ENCODE assay signal across 9 mouse cellular contexts in genomic region chr9:13231545-13232216, GRCm38 (mm10). TPM values are rescaled to one million over a fixed set of nuclear protein-coding genes. Genes with fewer than 3 reads are reported as not detected.
DNase-seq lines count a peak whose midpoint lies in the region; ATAC-seq lines count a peak whose summit lies in the region.
"Had no signal": no experiment of that assay in that cellular context is flagged by ENCODE, and none has a peak within 500 bp of the region (broad histone marks: within the 10 kb centered on the region; RNA-seq: fewer than 3 reads in every experiment).

No protein-coding gene starts in this region.

- 0 out of 2 replicates have a peak overlapping the region, but pooled peaks have one; percentile 15 for H3K4me2 ChIP-seq in hindbrain, embryonic 13.5 days
- no peak overlapping the region for H3K4me2 ChIP-seq in forebrain, embryonic 14.5 days (ENCODE audit: low read length)
- H3K4me2 ChIP-seq: embryonic facial prominence, embryonic 15.5 days had no signal

- no peaks in the 10 kb centered on the region for H3K27me3 ChIP-seq in hindbrain, embryonic 13.5 days
- no peaks in the 10 kb centered on the region for H3K27me3 ChIP-seq in hindbrain, embryonic 10.5 days (ENCODE audit: insufficient read depth, poor library complexity, severe bottlenecking)
- H3K27me3 ChIP-seq in forebrain, embryonic 14.5 days (replicated peaks; ENCODE audit: control insufficient read depth, insufficient read depth, low read length) = no peaks in the 10 kb centered on the region
- H3K27me3 ChIP-seq: embryonic facial prominence, embryonic 15.5 days had no signal

- no peak for DNase-seq in hindbrain, embryonic 10.5 days (ENCODE audit: low spot score)
- DNase-seq in B cell, adult 2 months = peak; percentile 46 to 47
- DNase-seq in Muller cell, postnatal 12 days (ENCODE audit: inconsistent ontology term) = peak; percentile 24
- DNase-seq in forebrain, embryonic 14.5 days (ENCODE audit: low spot score) = peak; percentile 84
- no peak for DNase-seq in urinary bladder, adult 18-20 months (ENCODE audit: low spot score in 2 of 2)
- no peak for DNase-seq in frontal cortex, postnatal 25 days (ENCODE audit: low spot score in 2 of 2)

- no peaks in the 10 kb centered on the region for H3K4me1 ChIP-seq in hindbrain, embryonic 13.5 days (replicated peaks)
- H3K4me1 ChIP-seq in hindbrain, embryonic 10.5 days (replicated peaks) = peaks cover 15% of the 10 kb centered on the region
- no peaks in the 10 kb centered on the region for H3K4me1 ChIP-seq in forebrain, embryonic 14.5 days (ENCODE audit: control insufficient read depth, insufficient read depth, low read length)
- H3K4me1 ChIP-seq: embryonic facial prominence, embryonic 15.5 days had no signal

- ATAC-seq in hindbrain, embryonic 13.5 days (ENCODE audit: low FRiP score) = peak; percentile 79; the same call in 1 of the 2 replicates
- ATAC-seq in forebrain, embryonic 14.5 days = peak; percentile 86
- peak; percentile 79 for ATAC-seq in megakaryocyte, adult 5-6 weeks (ENCODE audit: poor library complexity, severe bottlenecking)

- H3K27ac ChIP-seq in hindbrain, embryonic 13.5 days = no peak overlapping the region
- no peak overlapping the region for H3K27ac ChIP-seq in hindbrain, embryonic 10.5 days
- H3K27ac ChIP-seq in forebrain, embryonic 14.5 days (ENCODE audit: low read depth, low read length) = no peak overlapping the region
- H3K27ac ChIP-seq: embryonic facial prominence, embryonic 15.5 days had no signal

- no peak overlapping the region for H3K4me3 ChIP-seq in hindbrain, embryonic 13.5 days
- H3K4me3 ChIP-seq in hindbrain, embryonic 10.5 days = no peak overlapping the region
- no peak overlapping the region for H3K4me3 ChIP-seq in forebrain, embryonic 14.5 days (ENCODE audit: low read depth, low read length)
- H3K4me3 ChIP-seq: embryonic facial prominence, embryonic 15.5 days had no signal

- no peaks in the 10 kb centered on the region for H3K9me3 ChIP-seq in hindbrain, embryonic 13.5 days
- H3K9me3 ChIP-seq in hindbrain, embryonic 10.5 days = no peaks in the 10 kb centered on the region
- H3K9me3 ChIP-seq in forebrain, embryonic 14.5 days (replicated peaks; ENCODE audit: control insufficient read depth, low read length) = no peaks in the 10 kb centered on the region
- H3K9me3 ChIP-seq: embryonic facial prominence, embryonic 15.5 days had no signal

- 14% methylated on average over 5 of the region's 5 CpGs for WGBS in hindbrain, embryonic 13.5 days
- 26% methylated on average over 5 of the region's 5 CpGs for WGBS in hindbrain, embryonic 10.5 days
- WGBS in forebrain, embryonic 14.5 days = 17% methylated on average over 5 of the region's 5 CpGs

- no peaks in the 10 kb centered on the region for H3K36me3 ChIP-seq in hindbrain, embryonic 13.5 days
- H3K36me3 ChIP-seq in hindbrain, embryonic 10.5 days = no peaks in the 10 kb centered on the region
- H3K36me3 ChIP-seq in forebrain, embryonic 14.5 days (ENCODE audit: control insufficient read depth, insufficient read depth, low read length) = no peaks in the 10 kb centered on the region
- H3K36me3 ChIP-seq: embryonic facial prominence, embryonic 15.5 days had no signal

- H3K9ac ChIP-seq in hindbrain, embryonic 13.5 days = no peak overlapping the region
- no peak overlapping the region for H3K9ac ChIP-seq in forebrain, embryonic 14.5 days (ENCODE audit: low read length)
- H3K9ac ChIP-seq: embryonic facial prominence, embryonic 15.5 days had no signal

RNA-seq across cellular contexts. Expression of gene Jrkl, which starts 13.9 kb away (rescaled TPM):
- 12.7 and 12.8 TPM in 2 replicates for polyA plus RNA-seq in hindbrain, embryonic 13.5 days (2015; fragmentation: Nextera tagmentation; extraction: Ambion mirVana)
- 6.5 and 7.1 TPM in 2 replicates for polyA plus RNA-seq in hindbrain, embryonic 10.5 days (2016; fragmentation: Nextera tagmentation; extraction: Ambion mirVana)
- polyA plus RNA-seq in forebrain, embryonic 14.5 days (2014; fragmentation: Nextera tagmentation; extraction: Ambion mirVana) = 9.0 and 11.0 TPM in 2 replicates
- total RNA-seq in megakaryocyte, adult 5-6 weeks (2015) = 12.0 and 13.3 TPM in 2 replicates
- 16.9 and 22.1 TPM in 2 replicates for total RNA-seq in megakaryocyte, adult 5-6 weeks (2017)

RNA-seq across cellular contexts. Expression of gene Ccdc82, which starts 15.1 kb away (rescaled TPM):
- 13.5 and 13.7 TPM in 2 replicates for polyA plus RNA-seq in hindbrain, embryonic 13.5 days (2015; fragmentation: Nextera tagmentation; extraction: Ambion mirVana)
- 7.7 and 8.8 TPM in 2 replicates for polyA plus RNA-seq in hindbrain, embryonic 10.5 days (2016; fragmentation: Nextera tagmentation; extraction: Ambion mirVana)
- polyA plus RNA-seq in forebrain, embryonic 14.5 days (2014; fragmentation: Nextera tagmentation; extraction: Ambion mirVana) = 8.3 and 11.1 TPM in 2 replicates
- total RNA-seq in megakaryocyte, adult 5-6 weeks (2015) = 38.8 and 39.7 TPM in 2 replicates
- 60.1 and 67.5 TPM in 2 replicates for total RNA-seq in megakaryocyte, adult 5-6 weeks (2017)

Comparison
In these comparisons a context has a peak if more than half of its experiments do, and no peak if none do; other contexts are left out.
1. DNase-seq: peak in B cell, adult 2 months (2 of 2), Muller cell, postnatal 12 days (single experiment) and forebrain, embryonic 14.5 days (single experiment); none in hindbrain, embryonic 10.5 days (single experiment), urinary bladder, adult 18-20 months (0 of 2) and frontal cortex, postnatal 25 days (0 of 2).
2. Peak in every context shown above with its lines, with median percentiles within 50 percentile points of each other: ATAC-seq.